Mouse (Mus musculus): ENCODE measurements at regions not wholly inside any gene's neighbourhood (a gene's known extent, or its start where the extent isn't known, plus 50 kb on each side); places are given as distances from the start of the nearest gene placed in this dataset.

- no peak for DNase-seq (ENCODE audit: low spot score in 2 of 2)
- intact Hi-C loops (cut with DNase I): no loop called here
These were observed 1436.3 kb upstream of the Tenm4 start for GRCm38 (mm10) chr7:94734741-94735140.

All from left cerebral cortex, postnatal 14 days (tissue).